Mouse (Mus musculus) MEL (cell line): ENCODE data around the gene D630039A03Rik. TPM values are rescaled to one million over a fixed set of nuclear protein-coding genes. Genes with fewer than 3 reads are reported as not detected.
A peak's percentile ranks its signal among the peaks of the same experiment; 100 is the strongest.

ENCODE experiments used
- DNase-seq: peaks from one replicate; pipeline ENCODE4 v3.0.0; 2011; ENCODE audit warnings: low read depth, low spot score
- H3K27ac ChIP-seq: 2 replicates; pipeline ENCODE4 v1.5.1; 2012; ENCODE audit warnings: low read depth, mild to moderate bottlenecking, control low read depth, low read length, moderate library complexity; ENCODE audit not compliant: control insufficient read depth
- H3K27me3 ChIP-seq, 2 experiments: fragments of 150-350 bp in 1 of 2; sonication (generic) in 1 of 2; 2 replicates each; pipeline ENCODE4 v1.6.1; 2012; ENCODE audit warnings: low read length in 2 of 2, mild to moderate bottlenecking in 2 of 2, improper control_type of control experiment in 1 of 2, moderate library complexity in 1 of 2; ENCODE audit not compliant: insufficient read depth in 2 of 2, control insufficient read depth in 1 of 2
- H3K36me3 ChIP-seq, 2 experiments: 2 replicates each; pipeline ENCODE4 v1.6.1; 2012 to 2014; ENCODE audit warnings: low read length in 2 of 2, improper control_type of control experiment in 1 of 2, inconsistent platforms in 1 of 2, mild to moderate bottlenecking in 1 of 2; ENCODE audit not compliant: insufficient read depth in 2 of 2, control insufficient read depth in 1 of 2
- H3K4me1 ChIP-seq, 2 experiments: fragments of 150-350 bp in 1 of 2; sonication (generic) in 1 of 2; 2 replicates each; pipeline ENCODE4 v1.6.1; 2012; ENCODE audit warnings: low read length in 2 of 2, improper control_type of control experiment in 1 of 2, mild to moderate bottlenecking in 1 of 2; ENCODE audit not compliant: insufficient read depth in 2 of 2, control insufficient read depth in 1 of 2
- H3K4me3 ChIP-seq, 2 experiments: fragments of 150-350 bp in 1 of 2; sonication (generic) in 1 of 2; 2 replicates each; pipeline ENCODE4 v1.5.1; 2012; ENCODE audit warnings: low read depth in 2 of 2, low read length in 2 of 2, mild to moderate bottlenecking in 2 of 2, moderate library complexity in 2 of 2, control low read depth in 1 of 2, improper control_type of control experiment in 1 of 2; ENCODE audit not compliant: control insufficient read depth in 1 of 2, insufficient read depth in 1 of 2
- H3K79me2 ChIP-seq: 2 replicates; pipeline ENCODE4 v1.6.1; 2012; ENCODE audit warnings: mild to moderate bottlenecking, low read length, moderate library complexity; ENCODE audit not compliant: control insufficient read depth, poor library complexity, insufficient read depth
- H3K9ac ChIP-seq: 2 replicates; pipeline ENCODE4 v1.6.1; 2012; ENCODE audit warnings: low read depth, mild to moderate bottlenecking, control low read depth, low read length, moderate library complexity; ENCODE audit not compliant: control insufficient read depth, poor library complexity, severe bottlenecking
- H3K9me3 ChIP-seq: fragments of 150-350 bp; sonication (generic); replicated peaks from 2 replicates; pipeline ENCODE4 v1.6.1; 2012; ENCODE audit warnings: mild to moderate bottlenecking, low read length, improper control_type of control experiment, moderate library complexity; ENCODE audit not compliant: insufficient read depth
- CHD1 ChIP-seq: IDR thresholded peaks from 2 replicates; pipeline ENCODE4 v1.6.1; 2012; ENCODE audit warnings: low read depth, mild to moderate bottlenecking, inconsistent platforms, low read length, improper control_type of control experiment
- CHD2 ChIP-seq: IDR thresholded peaks from 2 replicates; pipeline ENCODE4 v1.6.1; 2011; ENCODE audit warnings: low read length, improper control_type of control experiment
- E2F4 ChIP-seq: IDR thresholded peaks from 2 replicates; pipeline ENCODE4 v1.6.1; 2011; ENCODE audit warnings: low read depth, low read length, improper control_type of control experiment, borderline replicate concordance
- ELF1 ChIP-seq: IDR thresholded peaks from 2 replicates; pipeline ENCODE4 v1.6.1; 2014; ENCODE audit warnings: low read depth, mild to moderate bottlenecking, inconsistent platforms, low read length, improper control_type of control experiment, moderate library complexity
- ETS1 ChIP-seq: IDR thresholded peaks from 2 replicates; pipeline ENCODE4 v1.6.1; 2012; ENCODE audit warnings: low read depth, mild to moderate bottlenecking, inconsistent platforms, low read length, improper control_type of control experiment, moderate library complexity
- JUND ChIP-seq: IDR thresholded peaks from 2 replicates; pipeline ENCODE4 v1.6.1; 2011; ENCODE audit warnings: low read depth, mild to moderate bottlenecking, improper control_type of control experiment, low read length
- MAZ ChIP-seq: IDR thresholded peaks from 2 replicates; pipeline ENCODE4 v1.6.1; 2012; ENCODE audit warnings: low read depth, mild to moderate bottlenecking, inconsistent platforms, low read length, improper control_type of control experiment
- MEF2A ChIP-seq: IDR thresholded peaks from 2 replicates; pipeline ENCODE4 v1.6.1; 2014; ENCODE audit warnings: low read depth, mild to moderate bottlenecking, inconsistent platforms, low read length, improper control_type of control experiment; ENCODE audit not compliant: poor library complexity, insufficient replicate concordance, severe bottlenecking; ENCODE audit errors: extremely low read depth
- MYB ChIP-seq: IDR thresholded peaks from 2 replicates; pipeline ENCODE4 v1.6.1; 2011; ENCODE audit warnings: mild to moderate bottlenecking, low read depth, low read length, improper control_type of control experiment
- MYC ChIP-seq: IDR thresholded peaks from 2 replicates; pipeline ENCODE4 v1.6.1; 2011; ENCODE audit warnings: low read depth, mild to moderate bottlenecking, low read length, improper control_type of control experiment, moderate library complexity
- POLR2AphosphoS2 ChIP-seq: IDR thresholded peaks from 2 replicates; pipeline ENCODE4 v1.6.1; 2011; ENCODE audit warnings: low read length, improper control_type of control experiment
- RAD21 ChIP-seq: IDR thresholded peaks from 2 replicates; pipeline ENCODE4 v1.6.1; 2011; ENCODE audit warnings: mild to moderate bottlenecking, low read depth, low read length, improper control_type of control experiment
- SIN3A ChIP-seq: IDR thresholded peaks from 2 replicates; pipeline ENCODE4 v1.6.1; 2012; ENCODE audit warnings: low read length, improper control_type of control experiment, inconsistent platforms
- TAL1 ChIP-seq: IDR thresholded peaks from 2 replicates; pipeline ENCODE4 v1.6.1; 2012; ENCODE audit warnings: mild to moderate bottlenecking, inconsistent platforms, low read length, moderate library complexity, mixed read lengths
- TCF12 ChIP-seq: IDR thresholded peaks from 2 replicates; pipeline ENCODE4 v1.6.1; 2014; ENCODE audit warnings: low read depth, mild to moderate bottlenecking, inconsistent platforms, low read length, improper control_type of control experiment, moderate library complexity
- USF1 ChIP-seq: IDR thresholded peaks from 2 replicates; pipeline ENCODE4 v1.6.1; 2014; ENCODE audit warnings: low read depth, mild to moderate bottlenecking, inconsistent platforms, low read length, improper control_type of control experiment, moderate library complexity
- USF2 ChIP-seq, 2 experiments: IDR thresholded peaks; 2 replicates each; pipeline ENCODE4 v1.6.1; 2011 to 2012; ENCODE audit warnings: improper control_type of control experiment in 2 of 2, low read length in 2 of 2, borderline replicate concordance in 1 of 2, inconsistent platforms in 1 of 2, low read depth in 1 of 2, mild to moderate bottlenecking in 1 of 2; ENCODE audit not compliant: insufficient read depth in 1 of 2
- ZC3H11A ChIP-seq: IDR thresholded peaks from 2 replicates; pipeline ENCODE4 v1.6.1; 2012; ENCODE audit warnings: low read depth, mild to moderate bottlenecking, inconsistent platforms, low read length, improper control_type of control experiment
- ZKSCAN1 ChIP-seq: IDR thresholded peaks from 2 replicates; pipeline ENCODE4 v1.6.1; 2012; ENCODE audit warnings: low read depth, mild to moderate bottlenecking, inconsistent platforms, low read length, improper control_type of control experiment, moderate library complexity
- ZMIZ1 ChIP-seq: IDR thresholded peaks from 2 replicates; pipeline ENCODE4 v1.6.1; 2012; ENCODE audit warnings: low read depth, mild to moderate bottlenecking, inconsistent platforms, low read length, improper control_type of control experiment, moderate library complexity
- polyA plus RNA-seq, 2 experiments: library from polyadenylated mRNA; stranded (reverse) in 1 of 2; unstranded in 1 of 2; fragments of >175 nt in 1 of 2; fragments of >200 nt in 1 of 2; gene quantifications; 2 replicates each; pipeline versions ENCODE4 v1.2.1 to v1.2.4; 2012; ENCODE audit warnings: low replicate concordance in 2 of 2, low read depth in 1 of 2; ENCODE audit not compliant: insufficient read length in 2 of 2, insufficient read depth in 1 of 2, missing spikeins in 1 of 2
- total RNA-seq: library from RNA; depleted of rRNA; stranded (reverse); fragments of 300-350 nt; gene quantifications from 2 replicates; pipeline ENCODE4 v1.2.3, GENCODE M21; 2012

Gene D630039A03Rik
- total and polyA plus RNA-seq, 3 experiments: not detected

GRCm38 (mm10) chr4:57942892-57943291 lies 26.8 kb upstream of the D630039A03Rik start:
- no peaks in the 10 kb centered on the region for H3K9me3 ChIP-seq
- H3K27me3 ChIP-seq: no peaks in the 10 kb centered on the region; a peak in 1 of 4 replicates
- H3K36me3 ChIP-seq: peaks cover 0 to 16% of the 10 kb centered on the region in 2 experiments; a peak in 3 of 4 replicates
- H3K4me1 ChIP-seq: no peaks in the 10 kb centered on the region
- H3K4me3 ChIP-seq: no peak overlapping the region
- H3K79me2 ChIP-seq: no peaks in the 10 kb centered on the region
- DNase-seq: no peak
- no peak overlapping the region for H3K27ac ChIP-seq
- no peak overlapping the region for H3K9ac ChIP-seq
- TF ChIP-seq TCF12: no peak
- TF ChIP-seq POLR2AphosphoS2: peak; percentile 84; the same call in 1 of the 2 replicates

- Histone ChIP-seq H3K27ac (no peak overlapping the region), H3K9ac (no peak overlapping the region)
These were observed 24.5 kb upstream of the D630039A03Rik start for GRCm38 (mm10) chr4:57940631-57941030.

GRCm38 (mm10) chr4:57937292-57937691 lies 21.2 kb upstream of the D630039A03Rik start:
- Histone ChIP-seq H3K27ac (no peak overlapping the region), H3K36me3 (no peaks in the 10 kb centered on the region), H3K27me3 (peaks cover 2 to 3% of the 10 kb centered on the region in 2 experiments; a peak in 3 of 4 replicates), H3K4me3 (no peak overlapping the region), H3K79me2 (no peaks in the 10 kb centered on the region), H3K9ac (no peak overlapping the region), H3K9me3 (no peaks in the 10 kb centered on the region), H3K4me1 (no peaks in the 10 kb centered on the region)
- DNase-seq: no peak
- no peak for TF ChIP-seq ZC3H11A
- no peak for TF ChIP-seq POLR2AphosphoS2
- TF ChIP-seq SIN3A: no peak
- no peak for TF ChIP-seq ZKSCAN1
- TF ChIP-seq CHD1: no peak
- TF ChIP-seq ETS1: no peak

More at GRCm38 (mm10) chr4:57940631-57941030, 24.5 kb upstream of the D630039A03Rik start:
- H3K4me1 ChIP-seq: no peaks in the 10 kb centered on the region
- no peak for TF ChIP-seq CHD2
- no peak for TF ChIP-seq TAL1
- TF ChIP-seq ETS1: no peak
- no peak for TF ChIP-seq MAZ
- no peak for TF ChIP-seq MYB
- no peak for TF ChIP-seq MYC
- no peak for TF ChIP-seq MEF2A
- no peak for TF ChIP-seq ZMIZ1
- no peak for TF ChIP-seq RAD21
- no peak for TF ChIP-seq USF2 (IDR thresholded peaks at IDR 0.05; ENCODE audit: borderline replicate concordance in 1 of 2, insufficient read depth in 1 of 2, low read depth in 1 of 2, low read length in 2 of 2)
- TF ChIP-seq ELF1: no peak
- TF ChIP-seq USF1: no peak
- no peak for TF ChIP-seq JUND
- no peak for TF ChIP-seq POLR2AphosphoS2
- TF ChIP-seq E2F4: no peak
- H3K79me2 ChIP-seq: no peaks in the 10 kb centered on the region
- H3K4me3 ChIP-seq: no peak overlapping the region
- no peak for DNase-seq
- H3K9me3 ChIP-seq: no peaks in the 10 kb centered on the region
- H3K36me3 ChIP-seq: peaks cover 0 to 8% of the 10 kb centered on the region in 2 experiments; a peak in 2 of 4 replicates
- H3K27me3 ChIP-seq: peaks cover 2 to 3% of the 10 kb centered on the region in 2 experiments; a peak in 3 of 4 replicates
